Mouse (Mus musculus) cortical plate, adult 2 months (tissue): Measurements from ENCODE around the gene Dcaf5. TPM values are rescaled to one million over a fixed set of nuclear protein-coding genes. Genes with fewer than 3 reads are reported as not detected.
"Not testable (repeated sequence)": the region's sequence is repeated elsewhere in the genome, so short reads cannot be mapped to it uniquely, and the experiment has no call there.

ENCODE experiments used
- H3K27ac ChIP-seq: fragments of 200-500 bp; 2 replicates; pipeline ENCODE4 v1.5.1; 2012; ENCODE audit warnings: low read length, control low read depth, inconsistent platforms; ENCODE audit not compliant: insufficient read depth
- H3K4me1 ChIP-seq: fragments of 200-500 bp; 2 replicates; pipeline ENCODE4 v1.6.1; 2011; ENCODE audit warnings: low read length; ENCODE audit not compliant: control insufficient read depth, insufficient read depth
- H3K4me3 ChIP-seq: fragments of 200-500 bp; 2 replicates; pipeline ENCODE4 v1.5.1; 2011; ENCODE audit warnings: mild to moderate bottlenecking, low read length, control low read depth; ENCODE audit not compliant: insufficient read depth
- CTCF ChIP-seq: fragments of 200-500 bp; IDR thresholded peaks from 2 replicates; pipeline ENCODE4 v1.5.1; 2011; ENCODE audit warnings: mild to moderate bottlenecking, control low read depth, low read length; ENCODE audit not compliant: insufficient read depth; ENCODE audit errors: extremely low read depth
- POLR2A ChIP-seq: fragments of 200-500 bp; IDR thresholded peaks from 2 replicates; pipeline ENCODE4 v1.6.1; 2011; ENCODE audit warnings: mild to moderate bottlenecking, low read length, control low read depth; ENCODE audit not compliant: insufficient read depth; ENCODE audit errors: extremely low read depth
- polyA plus RNA-seq: library from polyadenylated mRNA; depleted of rRNA; stranded (reverse); fragments of >200 nt; gene quantifications from 2 replicates; pipeline ENCODE4 v1.2.3, GENCODE M21; 2012; rRNA removed

The Dcaf5 gene
- polyA plus RNA-seq, result 49.4 and 51.2 TPM in 2 replicates

DNA sequence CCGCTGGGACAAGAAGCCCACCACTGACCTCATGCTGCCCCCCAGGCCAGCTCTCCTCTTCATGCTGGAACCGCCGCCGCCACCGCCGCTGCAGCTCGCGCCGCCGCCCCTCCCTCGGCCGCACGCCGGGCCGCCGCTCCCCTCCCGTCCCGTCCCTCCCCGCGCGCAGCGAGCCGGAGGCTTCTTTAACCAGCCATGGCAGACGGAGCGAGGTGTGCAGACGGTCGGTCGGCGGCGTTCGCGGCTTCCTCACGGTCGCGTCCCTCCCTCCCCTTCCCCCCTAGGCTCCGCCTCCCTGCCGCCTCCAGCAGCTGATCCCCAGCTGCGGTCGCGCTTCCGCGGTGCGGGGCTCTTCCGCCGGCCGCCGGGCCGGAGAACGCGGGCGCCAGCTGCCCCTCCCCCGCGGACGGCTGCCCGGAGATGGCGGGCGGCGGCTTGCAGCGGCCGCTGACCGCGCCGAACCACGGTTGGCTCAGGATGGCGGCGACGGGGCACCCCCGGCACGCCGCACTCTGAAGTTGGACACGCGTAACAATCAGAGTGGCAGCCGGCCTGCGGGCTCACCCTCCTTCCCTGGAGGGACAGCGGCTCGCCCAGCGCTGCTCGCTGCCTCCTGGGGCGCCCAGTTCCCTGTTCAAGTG is at the start of gene Dcaf5:
Dcaf5 (minus strand) TSS at position 266 of the 641 bp plus-strand sequence.
- H3K27ac ChIP-seq, result peak within 1 kb of the TSS; percentile 98
- TF ChIP-seq POLR2A, result peak; percentile 87
- TF ChIP-seq CTCF, result no peak
- peak within 1 kb of the TSS; percentile 92 for H3K4me3 ChIP-seq
- peaks cover 6% of the 10 kb centered on the region; the same call in 1 of the 2 replicates for H3K4me1 ChIP-seq

DNA sequence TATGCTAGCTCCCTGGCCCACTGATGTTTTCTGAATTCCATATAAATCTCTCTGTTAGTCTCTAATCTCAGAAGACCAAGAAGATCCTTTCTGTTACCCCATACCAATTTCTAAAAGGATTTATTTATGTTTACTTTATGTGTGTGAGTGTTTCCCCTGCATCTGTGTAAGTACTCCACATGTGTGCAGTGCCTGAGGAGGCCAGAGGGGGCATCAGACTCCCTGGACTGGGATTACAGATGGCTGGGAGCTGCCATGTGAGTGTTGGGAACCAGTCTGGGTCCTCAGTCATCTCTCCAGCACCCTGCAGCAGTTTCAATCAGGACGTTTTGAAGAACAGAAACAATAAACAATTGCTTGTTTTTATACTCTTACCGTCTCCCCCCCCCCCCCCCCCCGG is 47.0 kb upstream of the Dcaf5 start:
- TF ChIP-seq POLR2A (no peak), CTCF (no peak)
- no peak overlapping the region for H3K27ac ChIP-seq
- no peak overlapping the region for H3K4me3 ChIP-seq
- H3K4me1 ChIP-seq, result 0 out of 2 replicates have a peak, but pooled peaks cover 1% of the 10 kb centered on the region

DNA sequence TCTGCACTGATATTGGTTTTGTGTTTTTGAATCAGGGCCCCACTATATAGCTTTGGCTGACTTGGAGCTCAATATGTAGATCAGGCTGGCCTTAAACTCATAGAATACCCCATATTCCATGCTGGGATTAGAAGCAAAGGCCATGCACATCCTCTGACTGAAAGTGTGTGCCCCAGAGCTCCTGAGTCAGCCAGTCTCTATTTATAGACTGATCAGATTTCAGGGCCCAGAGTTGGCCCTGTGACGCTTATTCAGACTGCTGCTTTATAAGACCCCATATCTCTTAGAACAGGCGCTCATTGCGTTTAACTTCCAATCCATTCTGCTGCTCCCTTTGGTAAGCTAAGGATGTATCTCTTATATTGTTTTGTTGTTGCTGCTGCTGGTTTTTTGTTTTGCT is 43.6 kb upstream of the Dcaf5 start:
- no peak overlapping the region for H3K4me3 ChIP-seq

DNA sequence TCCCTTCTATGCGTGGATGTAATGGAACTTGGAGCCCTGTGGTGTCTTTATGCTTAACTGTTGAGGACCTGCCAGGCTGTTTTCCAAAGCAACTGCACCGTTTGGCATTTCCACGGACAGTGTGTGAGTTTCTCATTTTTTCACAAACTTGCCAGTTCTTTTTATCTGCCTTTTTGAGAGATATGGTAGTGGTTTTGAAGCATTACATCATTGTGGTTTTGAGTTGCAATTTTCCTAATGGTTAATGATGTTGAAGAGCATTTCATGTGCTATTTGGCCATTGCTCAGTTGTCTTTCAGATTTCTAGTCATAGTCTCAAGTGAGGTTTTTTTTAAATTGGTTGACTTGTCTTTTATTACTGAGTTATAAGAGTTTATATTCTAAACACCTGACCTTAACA is 37.3 kb upstream of the Dcaf5 start:
- H3K4me3 ChIP-seq, result no peak overlapping the region
- H3K4me1 ChIP-seq, result no peaks in the 10 kb centered on the region; the same call in 1 of the 2 replicates
- TF ChIP-seq POLR2A (no peak), CTCF (no peak)
- H3K27ac ChIP-seq, result no peak overlapping the region

More for the DNA sequence above, 43.6 kb upstream of the Dcaf5 start:
- 0 out of 2 replicates have a peak, but pooled peaks cover 1% of the 10 kb centered on the region for H3K4me1 ChIP-seq
- TF ChIP-seq POLR2A, result no peak
- no peak for TF ChIP-seq CTCF
- H3K27ac ChIP-seq, result no peak overlapping the region

DNA sequence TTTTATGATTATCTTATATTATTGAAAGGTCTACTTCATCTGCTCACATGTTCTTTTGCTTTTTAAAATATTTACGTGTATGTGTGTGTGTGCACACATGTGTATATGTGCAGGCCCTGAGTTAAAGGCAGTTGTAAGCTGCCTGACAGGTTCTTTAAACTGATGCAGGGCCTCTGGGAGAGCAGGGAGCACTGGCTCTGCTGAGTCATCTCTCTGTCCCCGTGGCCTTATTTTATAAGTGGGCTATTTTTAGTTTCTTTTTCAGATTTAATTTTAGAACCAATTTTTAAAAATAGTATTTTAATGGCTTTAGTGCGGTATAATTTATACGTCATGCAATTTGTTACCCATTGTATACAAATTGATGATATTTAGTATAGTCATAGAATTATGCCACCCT is 35.5 kb upstream of the Dcaf5 start:
- no peak overlapping the region for H3K4me3 ChIP-seq
- no peaks in the 10 kb centered on the region; the same call in 1 of the 2 replicates for H3K4me1 ChIP-seq
- no peak for TF ChIP-seq CTCF
- no peak for TF ChIP-seq POLR2A
- no peak overlapping the region for H3K27ac ChIP-seq

DNA sequence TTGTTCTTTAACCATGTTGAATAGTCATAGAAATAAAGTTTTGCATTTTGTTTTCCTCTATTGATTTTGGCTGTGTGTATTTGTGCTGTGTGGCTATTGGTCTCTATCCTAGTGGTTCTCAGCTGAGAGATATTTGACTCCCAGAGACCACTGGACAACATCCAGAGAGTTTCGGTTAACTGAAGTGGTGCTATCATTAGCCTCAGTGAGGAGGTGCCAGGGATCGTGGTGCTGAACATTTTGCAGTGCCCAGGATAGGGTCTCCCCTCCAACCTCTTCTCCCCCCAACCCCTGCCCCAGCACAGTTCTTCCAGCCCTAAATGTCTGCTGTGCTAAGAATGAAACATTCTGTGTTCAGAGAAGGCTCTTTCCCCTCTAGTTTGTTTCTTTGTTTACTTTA is 33.8 kb upstream of the Dcaf5 start:
- TF ChIP-seq CTCF (no peak), POLR2A (no peak)
- H3K4me1 ChIP-seq, result no peaks in the 10 kb centered on the region; the same call in 1 of the 2 replicates
- no peak overlapping the region for H3K27ac ChIP-seq
- no peak overlapping the region for H3K4me3 ChIP-seq

DNA sequence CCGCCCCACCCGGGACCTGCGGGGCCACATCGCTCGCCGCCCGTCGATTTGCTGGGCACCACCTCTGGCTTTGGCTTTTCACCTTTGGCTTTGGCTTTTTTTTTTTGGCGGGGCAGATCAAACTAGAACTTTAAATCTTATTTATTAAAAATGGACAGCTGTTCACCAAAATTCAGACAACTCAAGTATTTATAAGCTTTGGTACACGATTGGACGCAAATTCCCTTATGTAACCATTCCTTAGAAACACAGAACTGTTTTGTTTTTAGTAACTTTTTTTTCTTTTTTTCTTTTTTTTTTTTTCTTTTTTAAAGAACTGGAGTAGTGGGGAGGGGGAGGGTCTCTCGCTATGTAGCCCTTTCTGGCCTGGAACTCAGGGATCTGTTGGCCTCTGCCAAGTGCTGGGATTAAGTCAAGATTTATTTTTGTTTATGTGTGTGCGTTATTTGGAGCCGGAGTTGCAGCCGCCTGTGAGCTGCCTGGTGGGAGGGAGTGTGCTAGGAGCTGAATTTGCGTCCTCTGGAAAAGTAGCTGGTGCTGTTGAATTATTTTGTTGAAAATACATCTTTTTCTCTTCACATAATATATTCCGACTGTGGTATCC is 27.4 kb upstream of the Dcaf5 start:
- Histone ChIP-seq H3K4me3 (peak overlapping the region; percentile 96), H3K27ac (peak overlapping the region; percentile 92; the same call in 1 of the 2 replicates), H3K4me1 (peaks cover 2% of the 10 kb centered on the region; the same call in 1 of the 2 replicates)
- TF ChIP-seq CTCF (no peak), POLR2A (no peak)

DNA sequence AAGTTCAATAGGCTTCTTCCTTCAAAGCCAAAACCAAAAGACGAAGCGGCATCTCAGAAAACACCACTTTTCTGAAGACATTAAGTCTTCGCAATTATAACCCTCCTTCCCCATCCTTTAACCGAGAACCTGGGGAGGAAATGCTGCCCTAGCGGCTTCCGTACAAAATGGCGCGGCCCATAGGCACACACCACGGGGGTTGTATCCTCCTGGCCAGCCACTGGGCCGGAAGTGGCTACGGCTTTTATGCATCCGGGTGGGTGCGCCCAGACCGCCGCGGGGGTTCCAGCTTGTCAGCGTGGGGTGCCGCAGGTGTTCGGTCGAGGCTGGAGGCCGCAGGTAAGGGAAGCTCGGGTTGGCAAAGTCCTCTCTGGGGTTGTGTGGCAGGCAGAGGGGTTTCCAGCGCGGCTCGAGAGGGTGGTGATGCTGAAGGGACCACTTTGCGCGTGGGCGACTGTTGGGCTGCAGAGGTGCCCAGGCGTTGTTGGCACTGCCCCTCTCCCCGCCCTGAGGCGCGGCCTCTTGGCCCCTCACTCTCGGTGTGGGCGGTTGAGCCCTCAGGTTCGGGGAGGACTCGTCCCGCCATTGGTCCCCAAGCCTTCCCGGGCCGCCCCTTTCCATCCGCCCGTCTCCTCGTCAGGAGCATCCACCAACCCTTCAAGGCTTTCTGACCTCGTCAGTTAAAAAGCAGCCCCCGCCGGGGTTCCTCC is 26.7 kb upstream of the Dcaf5 start, which contains the start of gene Exd2:
Exd2 (plus strand) TSS at position 154 of the 710 bp plus-strand sequence.
- peaks cover 2% of the 10 kb centered on the region; the same call in 1 of the 2 replicates for H3K4me1 ChIP-seq

DNA sequence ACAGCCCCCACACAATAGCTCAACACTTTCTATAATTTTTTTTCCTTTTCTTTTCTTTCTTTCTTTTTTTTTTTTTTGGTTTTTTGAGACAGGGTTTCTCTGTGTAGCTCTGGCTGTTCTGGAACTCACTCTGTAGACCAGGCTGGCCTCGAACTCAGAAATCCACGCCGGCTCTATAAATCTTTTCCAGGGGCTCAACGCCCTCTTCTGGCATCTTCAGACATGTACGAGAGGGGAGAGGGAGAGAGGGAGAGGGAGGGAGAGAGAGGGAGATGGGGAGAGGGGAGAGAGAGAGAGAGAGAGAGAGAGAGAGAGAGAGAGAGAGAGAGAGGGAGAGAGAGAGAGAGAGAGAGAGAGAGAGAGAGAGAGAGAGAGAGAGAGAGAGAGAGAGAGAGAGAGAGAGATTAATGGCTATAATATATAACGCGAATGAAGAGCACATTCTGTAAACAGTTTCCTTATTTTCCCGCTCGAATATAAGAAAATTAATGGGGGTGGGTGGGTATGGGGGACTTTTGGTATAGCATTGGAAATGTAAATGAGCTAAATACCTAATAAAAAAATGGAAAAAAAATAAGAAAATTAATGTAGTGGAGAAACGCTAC is 26.0 kb upstream of the Dcaf5 start:
- TF ChIP-seq CTCF, result 0 out of 2 replicates have a peak, but pooled peaks have one; percentile 2
- peak overlapping the region; percentile 96; the same call in 1 of the 2 replicates for H3K4me3 ChIP-seq
- not testable (repeated sequence) for H3K27ac ChIP-seq

More for the DNA sequence above, 26.7 kb upstream of the Dcaf5 start, which contains the start of gene Exd2:
- peak within 1 kb of the TSS; percentile 96 for H3K4me3 ChIP-seq
- TF ChIP-seq POLR2A, result no peak
- TF ChIP-seq CTCF, result no peak
- H3K27ac ChIP-seq, result peak within 1 kb of the TSS; percentile 92

More for the DNA sequence above, 26.0 kb upstream of the Dcaf5 start:
- not testable (repeated sequence) for H3K4me1 ChIP-seq
